Mouse (Mus musculus): Measurements from ENCODE around the gene Dennd5a.

GRCm38 (mm10) chr7:110008513-110008912 lies 48.2 kb upstream of the Dennd5a start:
- TF ChIP-seq CTCF (IDR thresholded peaks at IDR 0.05; ENCODE audit: borderline replicate concordance, insufficient read depth, low read depth, low read length) (no peak), POLR2A (IDR thresholded peaks at IDR 0.05; ENCODE audit: borderline replicate concordance, insufficient read depth, low read length) (no peak)
